Mouse (Mus musculus) telencephalon, adult 2 months (tissue): ENCODE data around the gene Thbs3.
"Not testable (repeated sequence)": the region's sequence is repeated elsewhere in the genome, so short reads cannot be mapped to it uniquely, and the experiment has no call there.

Source experiments
- DNase-seq: peaks from one replicate; pipeline ENCODE4 v3.0.0-alpha.2; 2011; ENCODE audit warnings: low read depth, low spot score

Gene Thbs3

GRCm38 (mm10) chr3:89195979-89196877, 18.8 kb upstream of the Thbs3 start:
- peak; percentile 90 for DNase-seq

- DNase-seq: no peak
Measured at GRCm38 (mm10) chr3:89199839-89200238, 15.1 kb upstream of the Thbs3 start.

GRCm38 (mm10) chr3:89202253-89203141, 12.5 kb upstream of the Thbs3 start, which contains the start of gene Gba:
Gba (plus strand) TSS chr3:89202928.
- peak; percentile 89 for DNase-seq

GRCm38 (mm10) chr3:89203142-89203514, 11.9 kb upstream of the Thbs3 start:
- no peak for DNase-seq

- DNase-seq: no peak
Measured at GRCm38 (mm10) chr3:89206079-89206478, 8.9 kb upstream of the Thbs3 start.

- DNase-seq: no peak
Measured at GRCm38 (mm10) chr3:89206695-89207094, 8.3 kb upstream of the Thbs3 start.

GRCm38 (mm10) chr3:89208075-89208657, 6.8 kb upstream of the Thbs3 start:
- no peak for DNase-seq

- no peak for DNase-seq
Measured at GRCm38 (mm10) chr3:89208736-89209135, 6.2 kb upstream of the Thbs3 start.

- no peak for DNase-seq
Measured at GRCm38 (mm10) chr3:89209731-89210130, 5.2 kb upstream of the Thbs3 start.

- DNase-seq: no peak
Measured at GRCm38 (mm10) chr3:89210162-89210561, 4.8 kb upstream of the Thbs3 start.

- DNase-seq: no peak
Measured at GRCm38 (mm10) chr3:89210731-89211130, 4.2 kb upstream of the Thbs3 start.

- peak; percentile 86 for DNase-seq
Measured at GRCm38 (mm10) chr3:89213803-89214530, 1.0 kb upstream of the Thbs3 start.

- peak; percentile 68 for DNase-seq
Measured at GRCm38 (mm10) chr3:89215853-89216252, 873 bp downstream of the Thbs3 start.

GRCm38 (mm10) chr3:89216407-89216806, 1.4 kb downstream of the Thbs3 start:
- not testable (repeated sequence) for DNase-seq

- no peak for DNase-seq
Measured at GRCm38 (mm10) chr3:89218271-89218670, 3.3 kb downstream of the Thbs3 start.

GRCm38 (mm10) chr3:89219546-89219945, 4.6 kb downstream of the Thbs3 start:
- DNase-seq: no peak

GRCm38 (mm10) chr3:89221167-89221566, 6.2 kb downstream of the Thbs3 start:
- no peak for DNase-seq

- no peak for DNase-seq
Measured at GRCm38 (mm10) chr3:89224796-89225195, 9.8 kb downstream of the Thbs3 start.

GRCm38 (mm10) chr3:89225321-89225815, 10.4 kb downstream of the Thbs3 start:
- DNase-seq: no peak

- no peak for DNase-seq
Measured at GRCm38 (mm10) chr3:89225918-89226317, 10.9 kb downstream of the Thbs3 start.

- DNase-seq: no peak
Measured at GRCm38 (mm10) chr3:89226361-89226760, 11.4 kb downstream of the Thbs3 start.
